Mouse (Mus musculus) lung, postnatal 0 days (tissue): ENCODE measurements around the gene Dapk2.

Experiments used
- CTCF ChIP-seq: IDR thresholded peaks from 2 replicates; pipeline ENCODE4 v1.5.1; 2016; ENCODE audit warnings: antibody characterized with exemption, mild to moderate bottlenecking
- EP300 ChIP-seq: IDR thresholded peaks from 2 replicates; pipeline ENCODE4 v1.6.1; 2016; ENCODE audit warnings: antibody characterized with exemption, mild to moderate bottlenecking, control low read depth

DNA sequence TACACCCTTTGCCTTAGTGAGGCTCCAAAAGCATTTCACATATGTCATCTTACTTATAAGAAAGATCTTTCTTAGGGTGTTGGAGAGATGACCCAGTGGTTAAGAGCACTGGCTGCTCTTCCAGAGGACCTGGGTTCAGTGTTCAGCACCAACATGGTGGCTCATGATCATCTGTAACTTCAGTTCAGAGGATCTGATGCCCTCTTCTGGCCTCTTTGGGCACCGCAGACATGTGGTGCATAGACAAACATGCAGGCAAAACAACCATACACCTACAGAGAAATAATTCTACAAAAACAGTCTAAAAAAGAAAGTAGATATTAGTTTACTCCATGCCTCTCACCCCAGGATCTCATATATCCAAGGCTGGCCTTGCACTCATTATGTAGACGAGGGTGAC lies 2.1 kb downstream of the Dapk2 start:
- peak; percentile 36 for TF ChIP-seq CTCF
- TF ChIP-seq EP300, result no peak
